Mouse (Mus musculus) kidney, embryonic 14.5 days (tissue): ENCODE measurements around the gene Rpn1. TPM values are rescaled to one million over a fixed set of nuclear protein-coding genes. Genes with fewer than 3 reads are reported as not detected.

Source experiments
- ATAC-seq: fragments of 200-750 bp; cut with Nextera tagmentation; 2 replicates; pipeline ENCODE4 v1.8.0; 2017; ENCODE audit warnings: moderate number of reproducible peaks, mild to moderate bottlenecking, moderate TSS enrichment, moderate library complexity; ENCODE audit not compliant: low FRiP score, low TSS enrichment
- H3K27ac ChIP-seq: fragments of 300-500 bp; sonication (generic); 2 replicates; pipeline ENCODE4 v1.5.1; 2014; ENCODE audit warnings: low read depth, mild to moderate bottlenecking, low read length, moderate library complexity, mixed read lengths
- H3K27me3 ChIP-seq: fragments of 300-500 bp; sonication (generic); 2 replicates; pipeline ENCODE4 v1.6.1; 2014; ENCODE audit warnings: mild to moderate bottlenecking, low read length; ENCODE audit not compliant: control insufficient read depth, insufficient read depth
- H3K36me3 ChIP-seq: fragments of 300-500 bp; sonication (generic); 2 replicates; pipeline ENCODE4 v1.6.1; 2014; ENCODE audit warnings: low read length, mixed read lengths; ENCODE audit not compliant: control insufficient read depth, insufficient read depth
- H3K4me1 ChIP-seq: fragments of 300-500 bp; sonication (generic); 2 replicates; pipeline ENCODE4 v1.6.1; 2014; ENCODE audit warnings: low read length, mixed read lengths; ENCODE audit not compliant: control insufficient read depth, insufficient read depth
- H3K4me2 ChIP-seq: fragments of 300-500 bp; sonication (generic); replicated peaks from 2 replicates; pipeline ENCODE4 v1.6.1; 2014; ENCODE audit warnings: low read depth, mild to moderate bottlenecking, low read length
- H3K4me3 ChIP-seq: fragments of 300-500 bp; sonication (generic); 2 replicates; pipeline ENCODE4 v1.5.1; 2014; ENCODE audit warnings: mild to moderate bottlenecking, low read length
- H3K9ac ChIP-seq: fragments of 300-500 bp; sonication (generic); 2 replicates; pipeline ENCODE4 v1.6.1; 2014; ENCODE audit warnings: low read depth, mild to moderate bottlenecking, low read length, moderate library complexity
- H3K9me3 ChIP-seq: fragments of 300-500 bp; sonication (generic); 2 replicates; pipeline ENCODE4 v1.6.1; 2016; ENCODE audit warnings: low read length; ENCODE audit not compliant: control insufficient read depth
- WGBS: fragments of 180-500 bp; shearing (Covaris S2); extraction: QIAGEN DNeasy Blood & Tissue Kit; methylation state at CpG from one replicate; pipeline ENCODE4 v1.1.7; 2014; 5-methylcytosine and 5-hydroxymethylcytosine counted together
- polyA plus RNA-seq: library from polyadenylated mRNA; unstranded; fragments of >200 nt; fragmentation: Nextera tagmentation; extraction: Ambion mirVana; gene quantifications from 2 replicates; pipeline ENCODE4 v1.2.1, GENCODE M21; 2014

The Rpn1 gene
- polyA plus RNA-seq, 1 experiment from 2014 or later = 402 TPM

DNA sequence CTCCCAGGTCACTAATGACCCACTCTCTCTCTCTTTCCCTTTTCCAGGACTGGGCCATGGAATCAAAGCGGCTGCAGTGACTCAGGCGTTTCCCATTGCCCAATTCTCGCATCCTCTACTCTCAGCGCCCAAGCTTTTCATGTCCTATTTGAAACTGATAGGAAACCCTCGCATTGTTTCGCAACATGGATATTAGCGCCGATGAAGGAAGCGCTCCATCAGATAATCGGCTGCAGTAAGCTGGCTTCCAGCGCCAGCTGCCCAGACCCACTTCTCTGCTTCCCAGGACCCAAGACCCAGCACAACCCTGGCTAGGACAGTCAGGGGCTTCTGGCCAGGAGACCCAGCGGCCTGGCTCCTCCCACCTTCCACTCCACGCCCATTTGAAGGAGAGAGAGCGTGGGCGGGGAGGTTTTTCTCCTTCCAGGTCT lies 51.9 kb downstream of the Rpn1 start:
- no peak overlapping the region; the same call in 1 of the 2 replicates for H3K9ac ChIP-seq
- H3K4me1 ChIP-seq = peaks cover 13% of the 10 kb centered on the region
- WGBS = 27% methylated on average over 15 of the region's 15 CpGs
- H3K36me3 ChIP-seq = no peaks in the 10 kb centered on the region
- H3K27ac ChIP-seq = no peak overlapping the region
- H3K4me3 ChIP-seq = peak overlapping the region; percentile 21; the same call in 1 of the 2 replicates
- H3K27me3 ChIP-seq = no peaks in the 10 kb centered on the region
- ATAC-seq = 0 out of 2 replicates have a peak, but pooled peaks have one; percentile 44
- H3K9me3 ChIP-seq = no peaks in the 10 kb centered on the region
- H3K4me2 ChIP-seq = peak overlapping the region; percentile 35

DNA sequence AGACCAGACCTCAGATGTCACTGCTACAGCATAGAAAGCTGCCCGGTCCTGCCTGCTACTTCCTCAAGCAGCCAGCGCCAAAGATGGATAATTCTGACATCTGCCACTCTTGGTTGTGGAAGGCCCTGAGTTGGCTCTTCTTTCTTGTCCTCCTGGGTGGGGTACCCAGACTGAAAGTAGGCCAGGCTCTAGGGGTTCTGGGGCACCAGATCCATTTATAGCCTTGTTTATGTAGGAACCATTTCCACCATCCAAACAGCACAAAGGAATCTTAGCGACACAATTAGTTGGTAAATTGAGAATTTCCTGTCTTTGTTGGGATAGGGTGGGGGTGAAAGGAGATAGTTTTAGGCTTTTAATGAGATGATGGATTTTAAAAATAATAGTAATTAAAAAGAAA lies 54.2 kb downstream of the Rpn1 start:
- Histone ChIP-seq H3K4me1 (peaks cover 13% of the 10 kb centered on the region), H3K4me3 (no peak overlapping the region), H3K9ac (no peak overlapping the region), H3K4me2 (no peak overlapping the region), H3K9me3 (no peaks in the 10 kb centered on the region), H3K36me3 (no peaks in the 10 kb centered on the region), H3K27me3 (no peaks in the 10 kb centered on the region), H3K27ac (no peak overlapping the region)
- 81% methylated on average over 3 of the region's 3 CpGs for WGBS
- ATAC-seq = no peak

DNA sequence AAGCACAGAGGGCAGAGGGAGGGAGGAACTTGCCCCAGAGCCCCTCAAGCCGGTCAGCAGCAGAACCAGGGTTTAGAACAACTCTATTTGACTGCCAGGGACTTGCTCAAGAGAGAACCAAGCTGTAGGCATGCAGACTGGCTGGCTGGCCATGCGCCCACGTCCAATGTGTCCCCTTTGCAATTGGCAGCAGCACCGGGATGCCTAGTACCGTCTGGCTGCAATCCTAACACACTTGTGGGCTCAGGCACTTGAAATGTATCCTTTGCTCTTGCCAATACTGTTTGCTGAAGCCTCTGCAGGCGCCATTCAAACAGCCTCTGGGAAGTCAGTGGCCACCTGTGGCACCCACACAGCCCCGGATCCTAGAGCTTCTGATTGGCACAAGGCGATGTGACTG lies 56.0 kb downstream of the Rpn1 start:
- Histone ChIP-seq H3K4me2 (no peak overlapping the region), H3K4me1 (peaks cover 13% of the 10 kb centered on the region), H3K27ac (no peak overlapping the region), H3K9me3 (no peaks in the 10 kb centered on the region), H3K27me3 (no peaks in the 10 kb centered on the region), H3K4me3 (no peak overlapping the region), H3K9ac (no peak overlapping the region), H3K36me3 (no peaks in the 10 kb centered on the region)
- 50% methylated on average over 8 of the region's 8 CpGs for WGBS
- no peak for ATAC-seq

DNA sequence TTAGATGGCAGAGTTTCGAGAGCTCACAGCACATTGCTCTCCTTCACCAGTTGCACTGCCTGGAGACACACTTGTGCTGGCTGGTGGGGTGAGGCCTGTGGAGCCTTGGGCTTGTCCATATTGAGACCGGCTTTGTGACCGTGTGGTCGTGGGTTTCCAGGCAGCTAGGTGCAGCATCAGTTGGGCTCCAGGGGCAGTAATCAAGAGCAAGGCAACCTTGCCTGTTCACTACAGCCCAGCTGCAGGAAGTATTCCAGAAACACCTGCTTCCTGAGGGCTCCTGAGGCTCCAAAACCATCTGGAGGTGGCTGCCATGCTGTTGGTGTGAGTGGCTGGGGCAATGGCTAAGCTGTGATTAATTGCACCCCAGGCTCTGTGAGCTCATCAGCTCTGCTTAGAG lies 61.5 kb downstream of the Rpn1 start:
- ATAC-seq = no peak
- no peaks in the 10 kb centered on the region for H3K9me3 ChIP-seq
- WGBS = 76% methylated on average over 4 of the region's 4 CpGs
- no peak overlapping the region for H3K4me2 ChIP-seq
- 0 out of 2 replicates have a peak, but pooled peaks cover 4% of the 10 kb centered on the region for H3K4me1 ChIP-seq
- no peak overlapping the region for H3K27ac ChIP-seq
- H3K9ac ChIP-seq = no peak overlapping the region
- no peaks in the 10 kb centered on the region for H3K36me3 ChIP-seq
- no peaks in the 10 kb centered on the region for H3K27me3 ChIP-seq
- no peak overlapping the region for H3K4me3 ChIP-seq

DNA sequence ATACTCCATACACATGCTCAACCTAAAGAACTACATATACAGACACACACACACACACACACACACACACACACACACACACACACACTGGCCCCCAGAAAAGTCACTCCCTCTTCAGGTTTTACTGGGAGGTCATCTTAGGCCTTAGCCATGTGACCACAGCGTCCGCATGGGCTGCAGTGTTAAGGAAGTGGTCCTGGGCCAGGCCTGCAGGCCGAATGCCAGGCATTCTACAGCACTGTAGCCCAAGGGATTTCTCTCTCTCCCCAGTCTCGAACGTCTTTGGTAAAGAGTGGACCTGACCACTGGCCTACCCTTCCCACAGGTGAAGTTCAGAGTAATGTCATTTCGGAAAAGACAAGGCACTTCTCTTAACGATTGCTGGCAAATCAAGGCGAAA lies 62.3 kb downstream of the Rpn1 start:
- ATAC-seq = no peak
- H3K4me3 ChIP-seq = no peak overlapping the region
- WGBS = 75% methylated on average over 8 of the region's 8 CpGs
- no peak overlapping the region for H3K4me2 ChIP-seq
- H3K27me3 ChIP-seq = no peaks in the 10 kb centered on the region
- H3K36me3 ChIP-seq = no peaks in the 10 kb centered on the region
- H3K27ac ChIP-seq = no peak overlapping the region
- no peak overlapping the region for H3K9ac ChIP-seq
- no peaks in the 10 kb centered on the region for H3K9me3 ChIP-seq
- 0 out of 2 replicates have a peak, but pooled peaks cover 4% of the 10 kb centered on the region for H3K4me1 ChIP-seq

DNA sequence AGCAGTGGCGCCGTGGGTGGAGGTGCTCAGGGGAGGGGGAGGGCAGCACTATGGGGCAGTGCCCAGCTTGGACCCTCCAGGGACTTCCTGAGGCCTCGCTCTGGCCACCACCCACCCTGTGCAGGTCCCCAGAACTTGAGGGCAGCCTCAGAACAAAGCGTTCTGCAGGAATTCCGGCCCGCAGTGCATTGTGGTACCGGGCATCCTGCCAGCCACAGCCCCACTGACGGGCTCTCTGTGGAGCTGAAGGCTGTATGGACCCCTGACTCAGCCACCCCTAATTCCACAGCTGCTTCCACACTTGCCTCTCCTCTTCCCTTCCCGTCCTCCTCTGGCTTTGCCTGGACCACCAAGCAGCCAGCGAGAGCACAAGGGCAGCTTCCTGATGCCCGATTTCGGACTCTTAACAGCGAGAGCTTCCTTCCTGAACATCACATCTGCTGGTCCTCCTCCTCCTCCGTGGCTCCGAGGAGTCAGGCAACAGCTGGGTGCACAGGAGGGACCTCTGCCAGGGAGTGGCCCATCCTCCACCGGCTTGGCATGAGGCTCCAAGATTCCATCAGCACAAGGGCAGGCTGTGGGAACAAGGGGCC lies 63.2 kb downstream of the Rpn1 start:
- no peak overlapping the region for H3K27ac ChIP-seq
- 0 out of 2 replicates have a peak, but pooled peaks cover 4% of the 10 kb centered on the region for H3K4me1 ChIP-seq
- no peaks in the 10 kb centered on the region for H3K36me3 ChIP-seq
- no peak overlapping the region for H3K9ac ChIP-seq
- no peaks in the 10 kb centered on the region for H3K9me3 ChIP-seq
- 65% methylated on average over 16 of the region's 16 CpGs for WGBS
- no peaks in the 10 kb centered on the region for H3K27me3 ChIP-seq
- no peak overlapping the region for H3K4me2 ChIP-seq
- 0 out of 2 replicates have a peak, but pooled peaks have one; percentile 42 for ATAC-seq
- H3K4me3 ChIP-seq = no peak overlapping the region

DNA sequence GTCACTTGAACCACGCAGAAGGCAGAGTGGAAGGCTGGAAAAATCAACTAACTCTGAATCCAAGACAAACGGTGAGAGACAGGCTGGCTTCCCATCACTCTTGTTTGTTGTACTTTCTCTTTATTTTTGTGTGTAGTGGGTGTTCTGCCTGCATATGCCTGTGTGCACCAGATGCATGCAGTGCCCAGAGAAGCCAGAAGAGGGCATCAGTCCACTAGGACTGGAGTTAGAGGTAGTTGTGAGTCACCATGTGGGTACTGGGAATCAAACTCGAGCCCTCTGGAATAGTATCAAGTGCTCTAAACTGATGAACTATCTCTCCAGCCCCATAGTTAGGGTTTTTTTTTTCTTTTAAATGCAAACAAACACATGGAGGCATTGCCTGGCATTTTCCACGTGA lies 67.1 kb downstream of the Rpn1 start:
- no peak for ATAC-seq
- WGBS = 76% methylated on average over 4 of the region's 4 CpGs

DNA sequence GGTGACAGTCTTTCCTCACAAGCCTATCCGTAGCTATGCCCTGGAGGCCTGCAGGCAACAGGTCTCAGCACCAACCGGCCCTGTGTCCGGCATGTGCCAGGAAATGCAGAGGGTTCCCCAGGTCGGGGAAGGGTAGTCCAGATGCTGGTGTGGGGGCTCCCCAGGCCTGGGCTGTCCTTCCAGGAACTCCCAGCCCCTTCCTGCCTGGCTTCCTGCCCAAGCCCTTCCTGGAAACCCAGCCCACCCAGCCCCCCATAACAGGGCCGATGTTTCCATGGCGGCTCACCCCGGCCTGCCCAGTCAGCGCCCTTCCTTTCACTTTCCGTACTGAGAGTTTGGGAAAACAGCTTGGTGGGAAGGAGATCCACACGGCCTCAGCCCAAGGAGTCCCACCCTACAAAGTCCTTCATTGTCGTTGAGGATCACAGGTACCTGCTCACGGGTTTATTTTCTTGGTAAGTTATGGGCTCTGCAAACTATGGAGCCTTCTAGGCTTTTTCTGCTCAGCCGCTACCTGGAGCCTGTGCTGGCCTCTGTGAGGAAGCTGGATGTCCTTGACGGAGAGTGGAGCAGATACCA lies 67.9 kb downstream of the Rpn1 start:
- H3K27me3 ChIP-seq = no peaks in the 10 kb centered on the region
- H3K9me3 ChIP-seq = no peaks in the 10 kb centered on the region
- H3K4me2 ChIP-seq = no peak overlapping the region
- 0 out of 2 replicates have a peak, but pooled peaks cover 4% of the 10 kb centered on the region for H3K4me1 ChIP-seq
- H3K4me3 ChIP-seq = no peak overlapping the region
- ATAC-seq = peak; percentile 20; the same call in 1 of the 2 replicates
- H3K27ac ChIP-seq = no peak overlapping the region; the same call in 1 of the 2 replicates
- WGBS = 75% methylated on average over 14 of the region's 14 CpGs
- H3K9ac ChIP-seq = no peak overlapping the region
- no peaks in the 10 kb centered on the region for H3K36me3 ChIP-seq

More for the DNA sequence above, 67.1 kb downstream of the Rpn1 start:
- Histone ChIP-seq H3K9me3 (no peaks in the 10 kb centered on the region), H3K27me3 (no peaks in the 10 kb centered on the region), H3K4me2 (no peak overlapping the region), H3K4me1 (0 out of 2 replicates have a peak, but pooled peaks cover 4% of the 10 kb centered on the region), H3K4me3 (no peak overlapping the region), H3K27ac (no peak overlapping the region), H3K36me3 (no peaks in the 10 kb centered on the region), H3K9ac (no peak overlapping the region)

DNA sequence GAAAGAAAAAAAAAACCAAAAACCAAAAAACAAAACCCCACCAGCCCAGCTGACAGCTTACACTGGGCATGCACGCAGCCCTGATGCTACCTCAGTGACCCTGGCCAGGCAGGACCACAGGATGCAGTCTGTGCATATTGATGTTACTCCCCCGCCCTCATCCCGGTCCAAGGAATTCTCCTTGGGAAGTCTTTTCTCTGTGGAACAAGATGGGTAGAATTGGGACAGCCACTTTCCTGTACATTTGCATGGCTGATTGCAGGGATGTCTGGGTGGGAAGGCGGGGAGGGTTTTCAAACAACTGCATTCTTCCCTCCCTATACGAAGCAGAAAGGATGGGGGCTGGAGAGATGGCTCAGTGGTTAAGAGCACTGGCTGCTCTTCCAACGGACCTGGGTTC lies 68.7 kb downstream of the Rpn1 start:
- no peak for ATAC-seq
- Histone ChIP-seq H3K4me3 (no peak overlapping the region), H3K9ac (no peak overlapping the region), H3K27me3 (no peaks in the 10 kb centered on the region), H3K9me3 (no peaks in the 10 kb centered on the region), H3K36me3 (no peaks in the 10 kb centered on the region), H3K4me1 (no peaks in the 10 kb centered on the region), H3K27ac (no peak overlapping the region), H3K4me2 (no peak overlapping the region)
- WGBS = 58% methylated on average over 6 of the region's 6 CpGs
